Comparison of ENCODE assay signal across 8 mouse cellular contexts in the genomic region with DNA sequence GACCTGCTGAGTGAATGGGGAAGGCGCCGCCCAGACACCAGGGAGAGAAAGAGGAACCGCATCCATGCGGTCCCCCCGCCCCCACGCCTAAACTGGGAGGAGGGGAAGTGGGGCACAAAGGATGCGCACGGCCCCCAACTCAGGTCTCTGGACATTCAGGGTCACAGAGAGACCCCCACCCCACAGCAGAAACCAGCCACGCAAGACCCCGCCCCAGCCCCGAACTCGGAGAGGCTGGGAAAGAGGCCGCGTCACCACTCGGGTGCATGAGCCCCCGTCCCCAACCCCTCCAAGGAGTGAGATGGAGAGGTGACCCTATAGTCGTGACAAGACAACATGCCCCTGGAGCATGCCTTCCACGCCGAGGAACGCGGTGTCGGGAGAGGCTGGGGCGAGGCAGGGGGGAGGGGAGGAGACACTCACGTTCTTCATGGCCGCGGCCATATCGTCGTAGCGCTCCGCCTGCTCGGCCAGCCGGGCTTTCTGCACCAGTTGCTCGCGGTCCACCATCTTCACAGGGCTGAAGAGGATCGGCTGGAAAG. TPM values are rescaled to one million over a fixed set of nuclear protein-coding genes. Genes with fewer than 3 reads are reported as not detected.
DNase-seq lines count a peak whose midpoint lies in the region; ATAC-seq and TF ChIP-seq lines count a peak whose summit lies in the region.

No protein-coding gene starts in this region.

- TF ChIP-seq CTCF in small intestine, adult 2 months (IDR thresholded peaks at IDR 0.05; ENCODE audit: extremely low read depth, insufficient read length, insufficient replicate concordance, low read depth, low read length) = no peak

- ATAC-seq in hindbrain, embryonic 13.5 days (ENCODE audit: low FRiP score) = peak; percentile 82
- ATAC-seq in megakaryocyte, adult 5-6 weeks (ENCODE audit: poor library complexity, severe bottlenecking) = peak; percentile 68

- peaks cover 45% of the 10 kb centered on the region for H3K4me1 ChIP-seq in hindbrain, embryonic 13.5 days (replicated peaks)
- H3K4me1 ChIP-seq in small intestine, adult 2 months (ENCODE audit: control insufficient read depth, insufficient read depth, insufficient read length, low read length) = peaks cover 5% of the 10 kb centered on the region; the same call in 1 of the 2 replicates

- no peaks in the 10 kb centered on the region for H3K9me3 ChIP-seq in hindbrain, embryonic 13.5 days

- H3K4me3 ChIP-seq in hindbrain, embryonic 13.5 days = peak overlapping the region; percentile 94
- H3K4me3 ChIP-seq in small intestine, adult 2 months (ENCODE audit: low read depth, low read length) = peak overlapping the region; percentile 84

- H3K36me3 ChIP-seq in hindbrain, embryonic 13.5 days = peaks cover 28% of the 10 kb centered on the region
- H3K36me3 ChIP-seq in small intestine, adult 2 months (ENCODE audit: control insufficient read depth, insufficient read depth, low read length) = peaks cover 22% of the 10 kb centered on the region

- H3K9ac ChIP-seq in hindbrain, embryonic 13.5 days = peak overlapping the region; percentile 95

- under 1% methylated on average over 33 of the region's 35 CpGs for WGBS in hindbrain, embryonic 13.5 days
- WGBS in small intestine, adult 2 months = under 1% methylated on average over 35 of the region's 35 CpGs

- H3K4me2 ChIP-seq in hindbrain, embryonic 13.5 days = peak overlapping the region; percentile 57

- no peak for TF ChIP-seq POLR2A in small intestine, adult 2 months (IDR thresholded peaks at IDR 0.05; ENCODE audit: low read depth, low read length)

- peak; percentile 29 for DNase-seq in urinary bladder, postnatal 10 days (ENCODE audit: low spot score)
- no peak for DNase-seq in urinary bladder, adult 2 months (ENCODE audit: low spot score)
- peak; percentile 78 to 87 for DNase-seq in cerebellum, postnatal 14 days
- peak; percentile 68 to 71 for DNase-seq in frontal cortex, postnatal 36 days (ENCODE audit: low spot score in 2 of 2)
- peak; percentile 81 to 84 for DNase-seq in left cerebral cortex, postnatal 14 days (ENCODE audit: low spot score in 2 of 2)

- peak overlapping the region; percentile 98 for H3K27ac ChIP-seq in hindbrain, embryonic 13.5 days
- peak overlapping the region; percentile 89 for H3K27ac ChIP-seq in small intestine, adult 2 months (ENCODE audit: insufficient read depth, low read depth, low read length)

- H3K27me3 ChIP-seq in hindbrain, embryonic 13.5 days = no peaks in the 10 kb centered on the region
- no peaks in the 10 kb centered on the region for H3K27me3 ChIP-seq in small intestine, adult 2 months (ENCODE audit: control insufficient read depth, insufficient read depth, low read length)

- intact Hi-C loops in left cerebral cortex, postnatal 14 days (cut with DNase I) = loop anchor here (2.0 kb wide), 3 partner anchors 23 to 29 kb away; no protein-coding TSS in a partner anchor

RNA-seq across cellular contexts. Expression of a gene that starts 0.4 kb away (rescaled TPM):
- polyA plus RNA-seq in urinary bladder, adult 2 months (2012; rRNA removed) = 54.0 and 76.6 TPM in 2 replicates
- 646 and 674 TPM in 2 replicates for polyA plus RNA-seq in hindbrain, embryonic 13.5 days (2015; fragmentation: Nextera tagmentation; extraction: Ambion mirVana)
- total RNA-seq in left cerebral cortex, postnatal 14 days (2021) = 1,000 to 10,000 TPM; 1,469 to 1,528 TPM
- 124 and 141 TPM in 2 replicates for total RNA-seq in megakaryocyte, adult 5-6 weeks (2015)
- 72.4 and 88.1 TPM in 2 replicates for total RNA-seq in megakaryocyte, adult 5-6 weeks (2017)
- polyA plus RNA-seq in small intestine, adult 2 months (2012; rRNA removed) = 21.2 and 27.3 TPM in 2 replicates

RNA-seq across cellular contexts. Expression of a gene that starts 40.4 kb away (rescaled TPM):
- 3.4 and 4.2 TPM in 2 replicates for polyA plus RNA-seq in urinary bladder, adult 2 months (2012; rRNA removed)
- 0.61 and 1.4 TPM in 2 replicates for polyA plus RNA-seq in hindbrain, embryonic 13.5 days (2015; fragmentation: Nextera tagmentation; extraction: Ambion mirVana)
- 1 to 10 TPM; 1.4 to 1.5 TPM for total RNA-seq in left cerebral cortex, postnatal 14 days (2021)
- 17.1 and 19.9 TPM in 2 replicates for total RNA-seq in megakaryocyte, adult 5-6 weeks (2015)
- total RNA-seq in megakaryocyte, adult 5-6 weeks (2017) = 6.0 and 7.4 TPM in 2 replicates
- polyA plus RNA-seq in small intestine, adult 2 months (2012; rRNA removed) = 3.6 and 3.9 TPM in 2 replicates

RNA-seq across cellular contexts. Expression of a gene that starts 45.9 kb away (rescaled TPM):
- polyA plus RNA-seq in urinary bladder, adult 2 months (2012; rRNA removed) = not detected in 2 replicates
- polyA plus RNA-seq in hindbrain, embryonic 13.5 days (2015; fragmentation: Nextera tagmentation; extraction: Ambion mirVana) = 0.17 TPM in 1 of 2 replicates, not detected in the other
- not detected for total RNA-seq in left cerebral cortex, postnatal 14 days (2021)
- total RNA-seq in megakaryocyte, adult 5-6 weeks (2015) = 0.20 TPM in 1 of 2 replicates, not detected in the other
- not detected in 2 replicates for total RNA-seq in megakaryocyte, adult 5-6 weeks (2017)
- polyA plus RNA-seq in small intestine, adult 2 months (2012; rRNA removed) = not detected in 2 replicates

RNA-seq across cellular contexts. Expression of a gene that starts 46.3 kb away (rescaled TPM):
- polyA plus RNA-seq in urinary bladder, adult 2 months (2012; rRNA removed) = 816 and 846 TPM in 2 replicates
- polyA plus RNA-seq in hindbrain, embryonic 13.5 days (2015; fragmentation: Nextera tagmentation; extraction: Ambion mirVana) = 8.9 and 10.3 TPM in 2 replicates
- total RNA-seq in left cerebral cortex, postnatal 14 days (2021) = 1 to 10 TPM; 6.9 to 9.4 TPM
- not detected in 2 replicates for total RNA-seq in megakaryocyte, adult 5-6 weeks (2015)
- not detected in 2 replicates for total RNA-seq in megakaryocyte, adult 5-6 weeks (2017)
- polyA plus RNA-seq in small intestine, adult 2 months (2012; rRNA removed) = 91.6 and 121 TPM in 2 replicates
